Mouse (Mus musculus): ENCODE data around the gene Slc34a3.
A peak's percentile ranks its signal among the peaks of the same experiment; 100 is the strongest.

DNA sequence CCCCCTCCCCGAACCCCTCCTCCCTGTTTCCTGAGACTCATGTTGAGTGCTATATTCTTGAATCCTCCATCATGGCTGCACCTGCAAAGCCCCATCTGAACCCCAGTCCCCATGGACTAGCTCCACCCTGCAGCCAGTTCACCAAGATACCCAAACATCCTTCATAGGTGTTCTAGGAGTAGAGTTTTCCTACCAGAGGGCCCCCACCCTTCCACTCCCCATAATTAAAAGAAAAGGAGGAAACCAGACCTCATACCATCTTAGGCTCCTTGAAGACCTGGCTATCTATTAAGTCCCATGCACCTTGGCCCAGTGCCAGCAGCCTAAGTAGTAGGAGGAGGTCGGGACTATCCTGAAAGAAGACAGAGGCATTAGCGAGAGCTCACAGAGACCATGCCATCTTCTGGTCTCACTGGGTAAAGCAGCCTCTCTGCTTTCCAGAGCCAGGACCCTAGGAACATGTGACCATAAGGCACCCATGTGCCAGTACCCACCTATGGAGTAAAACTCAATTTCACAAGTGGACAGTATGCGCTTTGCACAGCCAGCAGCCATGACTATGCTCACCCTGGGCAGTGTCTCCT is 30.4 kb downstream of the Slc34a3 start:
- peak; percentile 38; the same call in 1 of the 2 replicates for TF ChIP-seq CTCF (IDR thresholded peaks at IDR 0.05; ENCODE audit: borderline replicate concordance, extremely low read depth, insufficient read depth, insufficient read length)
- TF ChIP-seq POLR2A (IDR thresholded peaks at IDR 0.05; ENCODE audit: borderline replicate concordance, extremely low read depth, insufficient read depth, insufficient read length, poor library complexity, severe bottlenecking) = no peak
